Mouse (Mus musculus) left cerebral cortex, adult 9 months (tissue): ENCODE results near the gene Sfi1.
"Not testable (repeated sequence)": the region's sequence is repeated elsewhere in the genome, so short reads cannot be mapped to it uniquely, and the experiment has no call there.

Experiments
- DNase-seq, 2 experiments: peaks; one replicate each; pipeline ENCODE4 v3.0.0; 2022; ENCODE audit warnings: low spot score in 2 of 2

Sfi1 gene

DNA sequence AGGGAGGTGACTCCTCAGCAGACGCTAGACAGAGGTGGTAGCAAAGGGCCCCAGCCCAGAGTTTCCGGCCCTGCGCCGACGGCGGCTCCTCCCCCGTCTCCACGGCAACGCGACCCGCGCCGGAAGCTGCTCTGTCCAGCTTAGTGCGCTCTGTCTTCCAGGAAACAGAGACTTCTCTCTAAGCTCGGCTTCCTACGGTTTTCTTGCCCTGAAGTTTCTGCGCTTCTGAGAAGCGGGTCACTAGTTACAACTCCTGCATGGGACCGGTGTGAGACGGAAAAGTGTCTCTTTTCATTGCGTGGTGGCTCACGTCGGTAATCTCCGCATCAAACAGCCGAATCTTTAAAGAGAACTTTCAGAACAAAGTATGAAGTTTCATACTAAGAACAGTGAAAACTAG is at the start of gene Sfi1:
TSS of gene Sfi1 (minus strand) at position 101 of the 400 bp plus-strand sequence.
- no peak for DNase-seq

DNA sequence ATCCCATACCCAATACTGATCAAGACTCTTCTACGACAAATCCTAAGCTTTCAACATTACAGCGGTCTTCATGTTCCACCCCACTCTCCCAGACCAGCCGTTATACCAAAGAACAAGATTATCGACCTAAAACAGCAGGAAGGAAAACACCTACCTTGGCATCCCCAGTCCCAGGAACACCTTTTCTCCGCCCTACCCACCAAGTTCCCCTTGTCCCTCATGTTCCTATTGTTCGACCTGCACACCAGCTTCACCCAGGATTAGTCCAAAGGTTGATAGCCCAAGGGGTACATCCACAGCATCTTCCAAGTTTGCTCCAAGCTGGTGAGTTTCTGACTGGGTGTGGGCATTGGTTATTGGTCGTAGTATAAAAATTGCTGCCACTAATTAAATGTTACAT is 49.1 kb upstream of the Sfi1 start:
- no peak for DNase-seq

DNA sequence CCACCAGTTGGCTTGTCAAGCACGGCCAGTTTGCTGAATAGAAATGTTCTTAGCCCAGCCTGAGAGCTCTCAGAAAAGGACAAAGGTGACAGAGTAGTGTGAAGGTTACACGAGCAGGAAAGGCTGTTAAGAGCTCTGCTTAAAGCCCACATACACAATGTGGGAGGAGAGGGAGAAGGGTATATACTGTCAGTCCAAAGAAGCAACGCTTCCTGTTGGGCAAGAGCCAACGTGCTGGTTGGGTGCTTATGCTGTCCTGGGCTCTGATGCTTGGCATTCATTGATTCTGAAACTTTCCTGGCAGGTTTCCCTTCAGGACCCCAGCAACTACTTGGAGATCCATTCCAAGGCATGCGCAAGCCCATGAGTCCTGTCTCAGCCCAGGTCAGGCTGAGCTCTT is 42.0 kb upstream of the Sfi1 start:
- DNase-seq = no peak

DNA sequence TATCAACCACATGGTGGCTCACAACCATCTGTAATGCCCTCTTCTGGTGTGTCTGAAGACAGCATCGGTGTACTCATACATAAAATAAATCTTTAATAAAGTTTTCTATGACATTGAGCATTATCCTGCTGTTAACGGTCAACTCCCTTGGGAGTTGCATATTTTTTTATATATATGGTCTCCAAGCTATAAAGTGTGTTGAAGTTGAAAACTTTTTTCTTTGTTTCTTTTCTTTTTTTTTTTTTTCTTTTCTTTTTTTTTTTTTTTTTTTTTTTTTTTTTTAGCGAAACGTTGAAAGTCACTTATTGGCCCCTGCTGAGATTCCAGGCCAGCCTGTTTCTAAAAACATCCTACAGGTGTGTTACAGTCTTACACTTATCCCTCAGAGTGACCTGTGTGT is 40.4 kb upstream of the Sfi1 start:
- no peak for DNase-seq

DNA sequence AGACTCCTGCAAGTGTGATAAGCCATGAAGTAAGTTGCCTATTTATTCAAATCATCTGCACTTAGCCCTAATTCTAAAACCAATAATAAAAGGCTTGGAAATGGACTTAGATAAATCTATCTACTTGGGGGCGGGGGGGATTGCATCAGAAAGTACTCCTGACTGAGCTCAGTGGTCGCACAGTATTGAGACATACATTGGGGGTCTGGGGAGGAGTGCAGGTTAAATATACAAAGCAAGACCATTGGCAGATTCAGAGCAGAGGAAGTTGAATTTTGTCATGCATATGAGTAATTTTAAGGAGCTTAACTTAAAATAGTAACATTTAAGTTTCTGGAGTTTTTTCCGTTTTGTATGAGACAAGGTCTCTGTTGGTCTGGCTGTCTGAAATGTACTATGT is 39.0 kb upstream of the Sfi1 start:
- DNase-seq = no peak

DNA sequence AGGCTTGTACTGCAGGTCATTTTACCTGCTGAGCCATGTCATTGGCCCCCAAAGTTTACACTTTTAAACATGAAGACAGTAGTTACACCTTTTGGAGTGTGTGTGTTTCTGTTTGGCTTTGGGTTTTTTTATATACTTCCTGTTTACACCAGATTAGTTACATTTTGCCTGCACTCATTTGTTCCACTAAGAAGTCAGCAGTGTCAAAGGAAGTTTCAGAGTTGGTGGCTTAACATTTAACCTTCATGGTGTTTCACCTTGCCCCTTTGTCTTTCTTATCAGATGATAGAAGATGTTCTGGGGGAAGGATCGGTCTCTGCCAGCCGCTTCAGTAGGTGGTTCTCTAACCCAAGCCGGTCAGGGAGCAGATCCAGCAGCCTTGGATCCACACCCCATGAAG is 33.9 kb upstream of the Sfi1 start:
- DNase-seq = no peak

DNA sequence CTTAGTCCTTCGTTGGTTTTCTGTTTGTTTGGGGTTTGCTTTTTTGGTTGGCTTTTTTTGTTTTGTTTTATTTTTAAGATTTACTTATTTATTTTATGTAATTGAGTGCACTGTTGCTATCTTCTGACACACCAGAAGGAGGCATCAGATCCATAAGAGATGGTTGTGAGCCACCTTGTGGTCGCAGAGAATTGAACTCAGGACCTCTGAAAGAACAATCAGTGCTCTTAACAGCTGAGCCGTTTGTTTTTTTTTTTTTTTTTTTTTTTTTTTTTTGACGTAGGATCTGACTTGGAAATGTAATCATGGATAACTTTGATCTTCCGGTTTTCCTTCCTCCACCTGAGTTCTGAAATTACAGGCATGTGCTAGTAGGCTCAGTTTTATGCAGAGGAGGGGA is 29.8 kb upstream of the Sfi1 start:
- no peak for DNase-seq

DNA sequence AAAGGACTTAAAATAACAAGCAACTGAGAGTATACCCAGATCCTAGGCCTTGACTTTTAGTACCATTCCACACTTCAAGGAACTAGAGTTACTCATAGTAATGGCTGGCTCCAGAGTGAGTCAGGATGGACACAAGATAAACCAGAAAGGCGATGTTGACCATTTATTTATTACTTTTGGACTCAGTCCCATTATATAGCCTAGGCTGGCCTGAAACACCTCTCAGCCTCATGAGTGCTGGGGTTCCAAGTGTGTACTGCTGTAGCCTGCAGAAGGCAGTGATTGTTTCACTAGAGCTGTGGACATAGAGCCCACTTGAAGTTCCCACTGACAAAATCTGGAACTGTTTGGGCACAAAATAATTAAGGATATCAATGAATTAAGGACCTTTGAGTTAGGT is 19.3 kb upstream of the Sfi1 start:
- DNase-seq = no peak

DNA sequence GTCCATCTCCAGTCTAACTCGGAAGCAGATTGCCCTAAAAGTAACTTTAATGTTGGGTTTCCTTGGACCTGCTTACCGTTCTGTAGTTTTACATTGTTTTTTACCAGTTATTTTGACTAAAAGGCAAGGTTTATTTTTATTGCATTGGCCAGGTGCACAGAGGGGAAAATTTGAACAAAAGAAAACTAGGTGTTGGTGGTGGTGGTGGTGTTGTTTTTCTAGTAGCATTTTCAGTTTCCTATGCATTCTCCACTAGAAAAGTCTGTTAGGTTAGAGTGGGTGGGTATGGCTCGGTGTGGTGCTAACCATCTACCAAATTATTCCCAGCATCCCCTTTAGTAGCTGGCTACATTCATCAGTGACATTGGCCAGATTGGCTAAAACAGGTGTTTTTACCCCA is 13.5 kb upstream of the Sfi1 start:
- DNase-seq = no peak

DNA sequence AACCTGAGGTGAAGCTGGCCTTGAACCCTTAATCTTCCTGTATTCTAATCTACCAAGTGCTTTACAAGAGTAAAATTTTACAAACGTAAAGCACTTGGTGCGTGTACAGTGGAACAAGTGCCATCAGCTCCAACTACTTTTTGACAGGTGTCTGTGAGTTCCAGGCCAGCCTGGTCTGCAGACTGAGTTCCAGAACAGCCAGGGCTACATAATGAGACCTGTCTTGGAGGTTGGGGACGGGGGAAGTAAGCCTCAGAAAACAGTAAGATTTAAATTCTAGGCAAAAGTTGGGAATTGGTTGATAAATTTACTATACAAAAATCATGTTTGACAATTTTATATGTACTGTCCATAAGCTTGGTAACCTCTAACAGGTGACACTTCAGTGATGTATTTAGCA is 11.9 kb upstream of the Sfi1 start:
- DNase-seq = no peak

DNA sequence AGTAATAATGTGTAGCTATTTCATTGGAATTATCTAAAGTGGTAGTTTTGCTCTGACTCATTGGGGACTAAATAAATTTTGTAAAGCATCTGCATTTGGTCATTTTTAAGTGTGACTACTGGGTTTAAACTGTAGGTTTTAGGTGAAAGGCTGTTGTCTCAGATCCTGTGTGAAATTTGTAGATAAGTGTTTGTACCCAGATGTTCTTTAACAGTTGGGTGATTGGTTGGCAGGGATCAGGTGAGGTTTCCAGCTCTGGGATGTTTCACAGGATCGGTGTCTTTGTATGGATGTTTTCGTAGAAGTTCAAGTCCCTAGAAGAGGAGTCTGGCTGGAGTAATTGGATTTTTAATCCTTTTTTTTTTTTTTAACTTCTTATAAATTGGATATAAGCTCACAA is 10.5 kb upstream of the Sfi1 start:
- DNase-seq = no peak

DNA sequence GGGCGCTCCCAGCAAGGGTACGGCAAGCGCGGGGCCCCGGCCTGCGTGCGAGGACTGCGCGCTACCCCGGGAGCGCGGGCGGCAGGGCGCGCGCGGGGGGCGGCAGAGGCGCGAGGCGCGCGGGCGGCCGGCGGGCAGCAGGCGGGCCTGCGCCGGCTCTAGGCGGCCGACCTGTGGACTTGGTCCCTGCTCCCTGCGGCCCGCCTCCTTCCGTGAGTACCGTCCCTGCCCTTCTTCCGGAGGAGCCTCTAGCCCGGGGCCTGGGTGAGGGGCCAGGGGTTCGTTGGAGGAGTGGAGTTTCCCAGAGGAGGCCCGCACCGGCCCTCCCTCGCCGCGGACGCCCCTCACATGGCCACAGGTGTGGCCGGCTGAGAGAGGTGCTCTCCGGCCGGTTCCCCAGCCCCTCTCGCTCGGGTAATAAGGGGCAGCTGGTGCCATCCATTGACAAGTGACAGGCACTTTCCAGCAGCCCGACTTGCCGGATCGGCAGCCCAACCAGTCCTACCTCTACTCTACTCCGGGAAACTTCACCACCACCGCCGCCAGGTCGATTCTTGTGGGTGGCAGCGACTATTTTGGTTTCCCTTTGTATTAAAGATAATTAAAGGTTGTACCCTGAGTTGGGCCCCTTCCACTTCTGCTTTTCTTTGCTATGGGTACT is 9.6 kb upstream of the Sfi1 start:
- peak in 1 of 2 experiments; percentile 23 for DNase-seq

DNA sequence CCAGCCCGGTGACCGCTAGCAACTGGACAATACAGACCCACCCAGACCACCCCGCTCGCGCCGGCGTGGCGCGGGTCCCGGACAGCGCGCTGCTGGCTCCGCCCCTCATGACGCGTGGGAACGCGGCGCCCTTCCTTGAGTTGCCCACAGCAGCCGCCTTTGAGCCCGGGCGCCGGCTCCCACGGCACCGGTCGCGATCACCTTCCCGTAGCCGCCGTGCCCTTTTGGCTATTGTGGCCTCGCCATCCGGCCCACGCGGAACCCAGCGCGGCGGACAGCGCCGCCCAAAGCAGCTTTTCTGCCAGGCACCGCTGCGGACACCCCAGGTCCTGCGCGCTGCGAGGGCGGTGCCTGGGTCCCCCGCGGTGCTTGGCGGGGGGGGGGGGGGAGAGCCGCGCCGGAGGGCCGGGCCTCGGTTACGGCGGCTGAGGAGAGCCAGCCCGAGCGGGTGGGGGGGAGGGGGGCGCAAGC is 9.0 kb upstream of the Sfi1 start, which contains the start of gene Eif4enif1:
TSS of gene Eif4enif1 (plus strand) at position 162 of the 471 bp plus-strand sequence.
- DNase-seq = peak; percentile 79 to 93

DNA sequence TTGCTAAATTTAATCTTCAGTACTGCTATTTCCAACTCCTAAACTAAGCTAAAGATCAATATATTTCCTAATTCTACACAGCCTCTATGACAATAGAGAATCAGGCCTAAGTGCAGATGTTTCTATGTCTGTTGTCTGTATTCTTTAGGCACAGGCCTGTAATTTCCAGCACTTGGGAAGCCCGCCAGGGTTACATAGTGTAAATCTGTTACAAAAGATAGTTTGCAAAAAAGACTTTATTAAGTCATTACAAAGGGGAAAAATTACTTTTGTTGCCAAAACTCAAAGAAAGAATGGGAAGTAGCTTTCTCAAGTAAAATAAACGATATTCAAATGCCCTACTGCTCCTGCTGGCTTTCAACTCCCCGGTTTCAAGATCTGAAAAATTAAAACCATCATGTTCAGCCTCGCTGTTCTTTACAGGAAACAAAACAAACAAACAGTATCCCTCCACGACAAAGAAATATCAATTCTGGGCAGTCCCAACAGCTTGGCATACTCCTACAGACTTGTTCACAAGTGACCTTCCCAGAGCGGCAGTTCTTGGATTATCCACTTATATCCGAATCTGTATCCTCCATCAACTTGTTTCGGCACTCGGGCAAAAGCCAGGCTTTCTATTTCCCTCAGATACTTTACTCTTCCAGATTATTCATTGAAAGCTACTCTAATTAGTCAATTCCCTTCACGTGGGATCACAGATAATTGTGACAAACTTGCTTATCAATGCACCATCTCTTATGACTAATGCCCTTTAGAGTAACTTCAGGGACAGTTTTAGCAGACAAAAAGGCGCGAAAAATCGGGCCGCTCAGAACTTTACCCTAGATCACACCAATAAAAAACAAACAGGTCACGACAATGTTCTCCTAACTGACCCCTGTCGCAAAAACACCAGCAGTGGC is 8.3 kb upstream of the Sfi1 start:
- no peak for DNase-seq

DNA sequence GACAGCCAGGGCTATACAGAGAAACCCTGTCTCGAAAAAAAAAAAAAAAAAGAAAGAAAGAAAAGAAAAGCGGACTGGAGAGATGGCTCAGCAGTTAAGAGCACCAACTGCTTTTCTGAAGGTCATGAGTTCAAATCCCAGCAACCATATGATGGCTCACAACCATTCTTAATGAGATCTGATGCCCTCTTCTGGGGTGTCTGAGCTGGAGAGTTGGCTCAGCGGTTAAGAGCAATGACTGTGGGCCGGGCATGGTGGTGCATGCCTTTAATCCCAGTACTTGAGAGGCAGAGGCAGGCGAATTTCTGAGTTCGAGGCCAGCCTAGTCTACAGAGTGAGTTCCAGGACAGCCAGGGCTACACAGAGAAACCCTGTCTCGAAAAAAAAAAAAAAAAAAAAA is 7.4 kb upstream of the Sfi1 start:
- not testable (repeated sequence) for DNase-seq

DNA sequence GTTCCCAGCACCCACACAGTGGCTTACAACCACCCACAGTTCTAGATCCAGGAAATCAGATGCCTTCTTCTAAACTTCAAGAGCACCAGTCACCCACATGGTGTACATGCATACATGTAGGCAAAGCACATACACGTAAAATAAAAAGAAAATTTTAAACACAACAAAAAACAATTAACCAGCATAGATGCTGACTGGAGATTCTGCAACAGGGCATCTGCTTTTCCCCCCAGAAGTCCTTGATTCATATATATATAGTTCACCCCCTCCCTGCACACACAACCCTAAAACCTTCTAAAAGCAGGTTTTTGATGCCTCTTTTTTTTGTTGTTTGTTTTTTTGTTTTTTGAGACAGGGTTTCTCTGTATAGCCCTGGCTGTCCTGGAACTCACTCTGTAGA is 10.6 kb downstream of the Sfi1 start:
- DNase-seq = not testable (repeated sequence)

DNA sequence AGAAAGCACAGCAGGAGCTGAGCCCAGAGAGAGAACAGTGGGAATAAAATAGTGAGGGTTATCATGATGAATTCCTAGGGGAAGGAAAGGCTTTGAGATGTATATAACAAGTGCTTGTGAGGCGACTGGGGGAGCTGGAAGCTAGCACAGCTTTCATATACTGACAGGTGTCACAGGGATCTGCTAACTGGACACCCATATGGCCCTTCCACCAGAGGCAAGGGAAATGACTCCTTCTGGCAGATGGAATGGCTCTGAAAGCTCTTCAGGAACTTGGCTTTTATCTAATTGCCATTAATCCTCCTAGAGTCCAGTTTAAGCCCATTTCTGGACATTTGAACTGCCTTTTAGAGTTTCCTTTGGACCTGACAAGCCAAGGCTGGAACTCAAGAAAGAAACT is 11.3 kb downstream of the Sfi1 start:
- DNase-seq = not testable (repeated sequence)

DNA sequence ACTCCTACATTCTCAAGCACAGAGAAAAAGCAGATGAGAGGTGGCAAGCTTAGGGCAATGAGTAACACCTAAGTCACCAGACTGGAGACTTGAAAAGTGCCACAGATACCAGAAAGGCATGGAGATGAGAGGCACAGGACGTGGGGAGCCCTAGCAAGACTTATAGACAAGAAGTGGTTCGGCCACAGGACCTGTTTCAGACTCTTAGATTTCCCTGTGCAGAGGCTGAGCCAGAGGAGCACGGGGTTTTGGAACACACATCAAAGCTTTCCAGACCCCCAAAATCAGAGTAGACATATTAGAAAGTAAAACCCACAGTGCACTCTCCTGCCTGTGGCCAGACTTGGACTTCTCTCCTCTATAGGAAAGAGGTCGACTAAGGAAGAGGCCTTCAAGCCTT is 12.0 kb downstream of the Sfi1 start:
- peak in 1 of 2 experiments; percentile 79 for DNase-seq

DNA sequence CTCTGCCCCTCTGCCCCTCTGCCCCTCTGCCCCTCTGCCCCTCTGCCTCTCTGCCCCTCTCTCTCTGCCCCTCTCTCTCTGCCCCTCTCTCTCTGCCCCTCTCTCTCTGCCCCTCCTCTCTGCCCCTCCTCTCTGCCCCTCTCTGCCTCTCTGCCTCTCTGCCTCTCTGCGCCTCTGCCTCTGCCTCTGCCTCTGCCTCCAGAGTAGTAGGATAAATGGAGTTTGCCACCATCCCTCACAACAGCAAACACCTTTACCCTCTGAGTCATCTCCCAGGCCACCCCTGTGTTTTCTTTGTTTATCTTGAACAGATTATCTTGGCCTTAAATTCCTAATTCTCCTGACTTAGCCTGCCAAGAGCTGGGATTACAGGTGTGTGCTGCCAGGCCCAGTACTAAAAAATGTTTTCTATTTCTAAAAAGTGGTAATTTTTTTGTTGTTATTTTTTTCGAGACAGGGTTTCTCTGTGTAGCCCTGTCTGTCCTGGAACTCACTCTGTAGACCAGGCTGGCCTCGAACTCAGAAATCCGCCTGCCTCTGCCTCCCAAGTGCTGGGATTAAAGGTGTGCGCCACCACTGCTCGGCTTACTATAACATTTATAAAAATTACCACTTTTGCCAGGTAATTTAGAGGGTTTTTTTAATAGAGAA is 12.6 kb downstream of the Sfi1 start:
- DNase-seq = not testable (repeated sequence)

DNA sequence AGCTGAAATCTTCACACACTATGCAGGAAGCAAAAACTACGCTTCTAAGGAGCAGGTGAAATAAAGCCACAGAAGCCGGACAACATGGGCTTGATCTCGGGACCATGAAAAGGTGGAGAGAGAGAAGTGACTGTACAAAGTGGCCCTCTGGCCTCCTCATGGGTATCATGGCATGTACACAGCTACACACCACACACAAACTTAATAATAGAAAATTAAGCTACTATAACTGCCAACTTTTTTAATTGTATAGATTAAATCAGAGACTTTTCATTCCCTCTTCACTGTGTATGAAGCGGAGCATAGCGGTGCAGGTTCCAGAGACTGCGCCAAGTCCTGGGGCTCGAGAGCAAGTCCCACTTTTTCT is 13.6 kb downstream of the Sfi1 start:
- DNase-seq = peak in 1 of 2 experiments; percentile 33

DNA sequence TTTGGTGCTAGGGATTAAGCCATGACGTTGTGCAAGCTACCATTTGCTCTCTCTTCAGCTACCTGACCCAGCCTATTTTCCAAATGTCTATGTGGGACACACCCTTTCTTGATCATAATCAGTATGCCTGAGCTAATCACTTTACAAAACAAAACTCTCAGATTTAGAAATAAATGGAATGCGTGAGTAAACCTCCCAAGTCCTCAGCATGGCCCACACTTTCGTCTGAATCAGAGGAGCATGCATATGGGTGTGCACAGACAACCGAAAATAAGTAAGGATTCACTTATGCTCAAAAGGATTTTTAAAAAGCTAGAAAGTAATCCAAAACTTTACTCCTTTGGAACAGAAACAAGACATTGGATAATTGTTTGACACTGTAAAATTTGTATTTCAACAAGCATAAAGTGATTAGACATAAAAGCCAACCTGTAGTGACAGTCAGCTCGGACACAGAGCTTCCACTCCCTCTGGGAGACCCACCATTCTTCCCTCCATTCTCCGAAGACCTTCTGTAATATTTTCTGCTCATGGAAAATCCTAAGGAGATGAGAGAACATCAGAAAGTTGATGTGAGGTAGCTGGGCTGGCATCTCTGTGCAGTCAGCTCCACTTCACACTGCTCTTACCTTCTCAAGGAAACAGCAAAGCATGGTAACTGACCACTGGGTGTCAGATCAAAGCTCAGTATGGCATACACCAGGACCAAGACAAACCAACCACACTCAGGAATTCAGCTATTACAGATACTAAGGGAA is 14.1 kb downstream of the Sfi1 start:
- DNase-seq = not testable (repeated sequence)
